Mouse (Mus musculus) MEL (cell line): Measurements from ENCODE around the gene Rnpepl1. TPM values are rescaled to one million over a fixed set of nuclear protein-coding genes. Genes with fewer than 3 reads are reported as not detected.

Experiments used
- DNase-seq: peaks from one replicate; pipeline ENCODE4 v3.0.0; 2011; ENCODE audit warnings: low read depth, low spot score
- H3K27ac ChIP-seq: 2 replicates; pipeline ENCODE4 v1.5.1; 2012; ENCODE audit warnings: low read depth, mild to moderate bottlenecking, control low read depth, low read length, moderate library complexity; ENCODE audit not compliant: control insufficient read depth
- H3K27me3 ChIP-seq, 2 experiments: fragments of 150-350 bp in 1 of 2; sonication (generic) in 1 of 2; 2 replicates each; pipeline ENCODE4 v1.6.1; 2012; ENCODE audit warnings: low read length in 2 of 2, mild to moderate bottlenecking in 2 of 2, improper control_type of control experiment in 1 of 2, moderate library complexity in 1 of 2; ENCODE audit not compliant: insufficient read depth in 2 of 2, control insufficient read depth in 1 of 2
- H3K36me3 ChIP-seq, 2 experiments: 2 replicates each; pipeline ENCODE4 v1.6.1; 2012 to 2014; ENCODE audit warnings: low read length in 2 of 2, improper control_type of control experiment in 1 of 2, inconsistent platforms in 1 of 2, mild to moderate bottlenecking in 1 of 2; ENCODE audit not compliant: insufficient read depth in 2 of 2, control insufficient read depth in 1 of 2
- H3K4me1 ChIP-seq, 2 experiments: fragments of 150-350 bp in 1 of 2; sonication (generic) in 1 of 2; 2 replicates each; pipeline ENCODE4 v1.6.1; 2012; ENCODE audit warnings: low read length in 2 of 2, improper control_type of control experiment in 1 of 2, mild to moderate bottlenecking in 1 of 2; ENCODE audit not compliant: insufficient read depth in 2 of 2, control insufficient read depth in 1 of 2
- H3K4me3 ChIP-seq, 2 experiments: fragments of 150-350 bp in 1 of 2; sonication (generic) in 1 of 2; 2 replicates each; pipeline ENCODE4 v1.5.1; 2012; ENCODE audit warnings: low read depth in 2 of 2, low read length in 2 of 2, mild to moderate bottlenecking in 2 of 2, moderate library complexity in 2 of 2, control low read depth in 1 of 2, improper control_type of control experiment in 1 of 2; ENCODE audit not compliant: control insufficient read depth in 1 of 2, insufficient read depth in 1 of 2
- H3K79me2 ChIP-seq: 2 replicates; pipeline ENCODE4 v1.6.1; 2012; ENCODE audit warnings: mild to moderate bottlenecking, low read length, moderate library complexity; ENCODE audit not compliant: control insufficient read depth, poor library complexity, insufficient read depth
- H3K9ac ChIP-seq: 2 replicates; pipeline ENCODE4 v1.6.1; 2012; ENCODE audit warnings: low read depth, mild to moderate bottlenecking, control low read depth, low read length, moderate library complexity; ENCODE audit not compliant: control insufficient read depth, poor library complexity, severe bottlenecking
- H3K9me3 ChIP-seq: fragments of 150-350 bp; sonication (generic); replicated peaks from 2 replicates; pipeline ENCODE4 v1.6.1; 2012; ENCODE audit warnings: mild to moderate bottlenecking, low read length, improper control_type of control experiment, moderate library complexity; ENCODE audit not compliant: insufficient read depth
- BHLHE40 ChIP-seq: IDR thresholded peaks from 2 replicates; pipeline ENCODE4 v1.6.1; 2012; ENCODE audit warnings: low read depth, mild to moderate bottlenecking, inconsistent platforms, low read length, improper control_type of control experiment, borderline replicate concordance
- CHD2 ChIP-seq: IDR thresholded peaks from 2 replicates; pipeline ENCODE4 v1.6.1; 2011; ENCODE audit warnings: low read length, improper control_type of control experiment
- CTCF ChIP-seq, 3 experiments: IDR thresholded peaks in 2 of 3; conservative IDR thresholded peaks in 1 of 3; 2 replicates each; pipeline ENCODE4 v1.5.1; 2011 to 2012; ENCODE audit warnings: low read length in 3 of 3, low read depth in 2 of 3, mild to moderate bottlenecking in 2 of 3, improper control_type of control experiment in 1 of 3, inconsistent platforms in 1 of 3, mixed read lengths in 1 of 3, moderate library complexity in 1 of 3; ENCODE audit not compliant: control insufficient read depth in 1 of 3, insufficient read depth in 1 of 3, poor library complexity in 1 of 3, severe bottlenecking in 1 of 3
- ELF1 ChIP-seq: IDR thresholded peaks from 2 replicates; pipeline ENCODE4 v1.6.1; 2014; ENCODE audit warnings: low read depth, mild to moderate bottlenecking, inconsistent platforms, low read length, improper control_type of control experiment, moderate library complexity
- EP300 ChIP-seq, 2 experiments: IDR thresholded peaks; 2 replicates each; pipeline ENCODE4 v1.6.1; 2011; ENCODE audit warnings: improper control_type of control experiment in 2 of 2, low read length in 2 of 2, low read depth in 1 of 2, mild to moderate bottlenecking in 1 of 2
- ETS1 ChIP-seq: IDR thresholded peaks from 2 replicates; pipeline ENCODE4 v1.6.1; 2012; ENCODE audit warnings: low read depth, mild to moderate bottlenecking, inconsistent platforms, low read length, improper control_type of control experiment, moderate library complexity
- HCFC1 ChIP-seq: IDR thresholded peaks from 2 replicates; pipeline ENCODE4 v1.6.1; 2012; ENCODE audit warnings: low read depth, mild to moderate bottlenecking, inconsistent platforms, low read length, improper control_type of control experiment, moderate library complexity
- JUND ChIP-seq: IDR thresholded peaks from 2 replicates; pipeline ENCODE4 v1.6.1; 2011; ENCODE audit warnings: low read depth, mild to moderate bottlenecking, improper control_type of control experiment, low read length
- MAFK ChIP-seq: IDR thresholded peaks from 2 replicates; pipeline ENCODE4 v1.6.1; 2011; ENCODE audit warnings: low read depth, mild to moderate bottlenecking, low read length, improper control_type of control experiment, borderline replicate concordance
- MAX ChIP-seq: IDR thresholded peaks from 2 replicates; pipeline ENCODE4 v1.6.1; 2011; ENCODE audit warnings: low read length, improper control_type of control experiment
- MEF2A ChIP-seq: IDR thresholded peaks from 2 replicates; pipeline ENCODE4 v1.6.1; 2014; ENCODE audit warnings: low read depth, mild to moderate bottlenecking, inconsistent platforms, low read length, improper control_type of control experiment; ENCODE audit not compliant: poor library complexity, insufficient replicate concordance, severe bottlenecking; ENCODE audit errors: extremely low read depth
- MXI1 ChIP-seq: IDR thresholded peaks from 2 replicates; pipeline ENCODE4 v1.6.1; 2011; ENCODE audit warnings: mild to moderate bottlenecking, low read depth, low read length, improper control_type of control experiment
- MYB ChIP-seq: IDR thresholded peaks from 2 replicates; pipeline ENCODE4 v1.6.1; 2011; ENCODE audit warnings: mild to moderate bottlenecking, low read depth, low read length, improper control_type of control experiment
- NELFE ChIP-seq: IDR thresholded peaks from 2 replicates; pipeline ENCODE4 v1.6.1; 2011; ENCODE audit warnings: low read depth, low read length, improper control_type of control experiment
- NRF1 ChIP-seq: IDR thresholded peaks from 2 replicates; pipeline ENCODE4 v1.6.1; 2014; ENCODE audit warnings: low read depth, mild to moderate bottlenecking, inconsistent platforms, low read length, improper control_type of control experiment, moderate library complexity; ENCODE audit not compliant: poor library complexity, insufficient read depth, severe bottlenecking
- POLR2A ChIP-seq, 2 experiments: IDR thresholded peaks; 2 replicates each; pipeline ENCODE4 v1.6.1; 2011 to 2012; ENCODE audit warnings: low read length in 2 of 2, mild to moderate bottlenecking in 2 of 2, control low read depth in 1 of 2, improper control_type of control experiment in 1 of 2, low read depth in 1 of 2, moderate library complexity in 1 of 2; ENCODE audit not compliant: control insufficient read depth in 1 of 2, insufficient read depth in 1 of 2, poor library complexity in 1 of 2
- POLR2AphosphoS2 ChIP-seq: IDR thresholded peaks from 2 replicates; pipeline ENCODE4 v1.6.1; 2011; ENCODE audit warnings: low read length, improper control_type of control experiment
- RCOR1 ChIP-seq: IDR thresholded peaks from 2 replicates; pipeline ENCODE4 v1.6.1; 2012; ENCODE audit warnings: low read depth, mild to moderate bottlenecking, inconsistent platforms, low read length, improper control_type of control experiment
- SIN3A ChIP-seq: IDR thresholded peaks from 2 replicates; pipeline ENCODE4 v1.6.1; 2012; ENCODE audit warnings: low read length, improper control_type of control experiment, inconsistent platforms
- SMC3 ChIP-seq: IDR thresholded peaks from 2 replicates; pipeline ENCODE4 v1.6.1; 2011; ENCODE audit warnings: low read depth, low read length, improper control_type of control experiment
- TBP ChIP-seq: IDR thresholded peaks from 2 replicates; pipeline ENCODE4 v1.8.0; 2011; ENCODE audit warnings: low read depth, low read length, improper control_type of control experiment
- TCF12 ChIP-seq: IDR thresholded peaks from 2 replicates; pipeline ENCODE4 v1.6.1; 2014; ENCODE audit warnings: low read depth, mild to moderate bottlenecking, inconsistent platforms, low read length, improper control_type of control experiment, moderate library complexity
- UBTF ChIP-seq: IDR thresholded peaks from 2 replicates; pipeline ENCODE4 v1.6.1; 2012; ENCODE audit warnings: low read depth, mild to moderate bottlenecking, inconsistent platforms, low read length, improper control_type of control experiment, moderate library complexity, borderline replicate concordance; ENCODE audit not compliant: insufficient read depth
- ZMIZ1 ChIP-seq: IDR thresholded peaks from 2 replicates; pipeline ENCODE4 v1.6.1; 2012; ENCODE audit warnings: low read depth, mild to moderate bottlenecking, inconsistent platforms, low read length, improper control_type of control experiment, moderate library complexity
- ZNF384 ChIP-seq: IDR thresholded peaks from 2 replicates; pipeline ENCODE4 v1.6.1; 2012; ENCODE audit warnings: low read depth, mild to moderate bottlenecking, inconsistent platforms, low read length, improper control_type of control experiment
- polyA plus RNA-seq, 2 experiments: library from polyadenylated mRNA; stranded (reverse) in 1 of 2; unstranded in 1 of 2; fragments of >175 nt in 1 of 2; fragments of >200 nt in 1 of 2; gene quantifications; 2 replicates each; pipeline versions ENCODE4 v1.2.1 to v1.2.4; 2012; ENCODE audit warnings: low replicate concordance in 2 of 2, low read depth in 1 of 2; ENCODE audit not compliant: insufficient read length in 2 of 2, insufficient read depth in 1 of 2, missing spikeins in 1 of 2
- total RNA-seq: library from RNA; depleted of rRNA; stranded (reverse); fragments of 300-350 nt; gene quantifications from 2 replicates; pipeline ENCODE4 v1.2.3, GENCODE M21; 2012

Rnpepl1 gene
- total and polyA plus RNA-seq, 3 experiments = 31.1 to 91.0 TPM; not detected in 1

- H3K9ac ChIP-seq = no peak overlapping the region
- no peak overlapping the region for H3K4me3 ChIP-seq
- H3K79me2 ChIP-seq = peaks cover 17% of the 10 kb centered on the region
- no peak for DNase-seq
- no peaks in the 10 kb centered on the region for H3K9me3 ChIP-seq
- peaks cover 0 to 25% of the 10 kb centered on the region in 2 experiments; a peak in 2 of 4 replicates for H3K36me3 ChIP-seq
- TF ChIP-seq ELF1 = no peak
- no peak for TF ChIP-seq POLR2A (IDR thresholded peaks at IDR 0.05; ENCODE audit: control insufficient read depth in 1 of 2, insufficient read depth in 1 of 2, low read depth in 1 of 2, low read length in 2 of 2, poor library complexity in 1 of 2)
- TF ChIP-seq NELFE = peak; percentile 13; the same call in 1 of the 2 replicates
- no peak for TF ChIP-seq UBTF
- TF ChIP-seq SIN3A = no peak
- TF ChIP-seq BHLHE40 = no peak
- TF ChIP-seq, all 39 proteins: peak for 1
- no peak overlapping the region for H3K27ac ChIP-seq
- 0 out of 4 replicates have a peak, but pooled peaks cover 2 to 4% of the 10 kb centered on the region in 2 experiments for H3K27me3 ChIP-seq
- H3K4me1 ChIP-seq = peaks cover 11 to 28% of the 10 kb centered on the region in 2 experiments
These were observed 4.8 kb upstream of the Rnpepl1 start for GRCm38 (mm10) chr1:92905703-92906310.

- Histone ChIP-seq H3K9me3 (no peaks in the 10 kb centered on the region), H3K27me3 (no peaks in the 10 kb centered on the region), H3K36me3 (peaks cover 0 to 25% of the 10 kb centered on the region in 2 experiments; a peak in 2 of 4 replicates), H3K4me1 (peaks cover 13 to 37% of the 10 kb centered on the region in 2 experiments), H3K79me2 (peaks cover 29% of the 10 kb centered on the region), H3K9ac (peak within 1 kb of the TSS; percentile 95), H3K4me3 (peak within 1 kb of the TSS; percentile 77 to 90), H3K27ac (peak within 1 kb of the TSS; percentile 97)
- peak; percentile 97 for DNase-seq
- TF ChIP-seq ZMIZ1 (peak; percentile 17; the same call in 1 of the 2 replicates), NELFE (peak; percentile 95), MEF2A (peak; percentile 5; the same call in 1 of the 2 replicates), EP300 (IDR thresholded peaks at IDR 0.05; ENCODE audit: low read depth in 1 of 2, low read length in 2 of 2) (no peak), MXI1 (peak; percentile 78), ZNF384 (no peak), SMC3 (peak; percentile 26; the same call in 1 of the 2 replicates), TBP (peak; percentile 49), POLR2AphosphoS2 (peak; percentile 94; the same call in 1 of the 2 replicates), SIN3A (peak; percentile 57), TCF12 (peak; percentile 61), HCFC1 (peak; percentile 82), NRF1 (peak; percentile 21; the same call in 1 of the 2 replicates), ETS1 (peak; percentile 56; the same call in 1 of the 2 replicates), JUND (no peak), ELF1 (peak; percentile 82), MAFK (no peak), MYB (peak; percentile 25; the same call in 1 of the 2 replicates), CTCF (IDR thresholded peaks at IDR 0.05 in 2 of 3, conservative IDR thresholded peaks at IDR 0.05 in 1 of 3; ENCODE audit: control insufficient read depth in 1 of 3, insufficient read depth in 1 of 3, low read depth in 2 of 3, low read length in 3 of 3, poor library complexity in 1 of 3, severe bottlenecking in 1 of 3) (peak; percentile 22 to 71 (median 63); a peak in 4 of 6 replicates), CHD2 (no peak), POLR2A (IDR thresholded peaks at IDR 0.05; ENCODE audit: control insufficient read depth in 1 of 2, insufficient read depth in 1 of 2, low read depth in 1 of 2, low read length in 2 of 2, poor library complexity in 1 of 2) (peak; percentile 95 to 99), UBTF (no peak), RCOR1 (0 out of 2 replicates have a peak, but pooled peaks have one; percentile 17), MAX (peak; percentile 53; the same call in 1 of the 2 replicates)
These were observed 3.6 kb upstream of the Rnpepl1 start, which contains the start of gene Dusp28 for GRCm38 (mm10) chr1:92906779-92907631. Gene Dusp28 (plus strand): TSS chr1:92906981.
